Mouse (Mus musculus) MEL (cell line): ENCODE measurements at regions not wholly inside any gene's neighbourhood (a gene's known extent, or its start where the extent isn't known, plus 50 kb on each side); places are given as distances from the start of the nearest gene placed in this dataset.

Experiments used
- DNase-seq: peaks from one replicate; pipeline ENCODE4 v3.0.0; 2011; ENCODE audit warnings: low read depth, low spot score
- H3K27ac ChIP-seq: 2 replicates; pipeline ENCODE4 v1.5.1; 2012; ENCODE audit warnings: low read depth, mild to moderate bottlenecking, control low read depth, low read length, moderate library complexity; ENCODE audit not compliant: control insufficient read depth
- H3K27me3 ChIP-seq, 2 experiments: fragments of 150-350 bp in 1 of 2; sonication (generic) in 1 of 2; 2 replicates each; pipeline ENCODE4 v1.6.1; 2012; ENCODE audit warnings: low read length in 2 of 2, mild to moderate bottlenecking in 2 of 2, improper control_type of control experiment in 1 of 2, moderate library complexity in 1 of 2; ENCODE audit not compliant: insufficient read depth in 2 of 2, control insufficient read depth in 1 of 2
- H3K36me3 ChIP-seq, 2 experiments: 2 replicates each; pipeline ENCODE4 v1.6.1; 2012 to 2014; ENCODE audit warnings: low read length in 2 of 2, improper control_type of control experiment in 1 of 2, inconsistent platforms in 1 of 2, mild to moderate bottlenecking in 1 of 2; ENCODE audit not compliant: insufficient read depth in 2 of 2, control insufficient read depth in 1 of 2
- H3K4me1 ChIP-seq, 2 experiments: fragments of 150-350 bp in 1 of 2; sonication (generic) in 1 of 2; 2 replicates each; pipeline ENCODE4 v1.6.1; 2012; ENCODE audit warnings: low read length in 2 of 2, improper control_type of control experiment in 1 of 2, mild to moderate bottlenecking in 1 of 2; ENCODE audit not compliant: insufficient read depth in 2 of 2, control insufficient read depth in 1 of 2
- H3K4me3 ChIP-seq, 2 experiments: fragments of 150-350 bp in 1 of 2; sonication (generic) in 1 of 2; 2 replicates each; pipeline ENCODE4 v1.5.1; 2012; ENCODE audit warnings: low read depth in 2 of 2, low read length in 2 of 2, mild to moderate bottlenecking in 2 of 2, moderate library complexity in 2 of 2, control low read depth in 1 of 2, improper control_type of control experiment in 1 of 2; ENCODE audit not compliant: control insufficient read depth in 1 of 2, insufficient read depth in 1 of 2
- H3K79me2 ChIP-seq: 2 replicates; pipeline ENCODE4 v1.6.1; 2012; ENCODE audit warnings: mild to moderate bottlenecking, low read length, moderate library complexity; ENCODE audit not compliant: control insufficient read depth, poor library complexity, insufficient read depth
- H3K9ac ChIP-seq: 2 replicates; pipeline ENCODE4 v1.6.1; 2012; ENCODE audit warnings: low read depth, mild to moderate bottlenecking, control low read depth, low read length, moderate library complexity; ENCODE audit not compliant: control insufficient read depth, poor library complexity, severe bottlenecking
- H3K9me3 ChIP-seq: fragments of 150-350 bp; sonication (generic); replicated peaks from 2 replicates; pipeline ENCODE4 v1.6.1; 2012; ENCODE audit warnings: mild to moderate bottlenecking, low read length, improper control_type of control experiment, moderate library complexity; ENCODE audit not compliant: insufficient read depth
- BHLHE40 ChIP-seq: IDR thresholded peaks from 2 replicates; pipeline ENCODE4 v1.6.1; 2012; ENCODE audit warnings: low read depth, mild to moderate bottlenecking, inconsistent platforms, low read length, improper control_type of control experiment, borderline replicate concordance
- CHD1 ChIP-seq: IDR thresholded peaks from 2 replicates; pipeline ENCODE4 v1.6.1; 2012; ENCODE audit warnings: low read depth, mild to moderate bottlenecking, inconsistent platforms, low read length, improper control_type of control experiment
- E2F4 ChIP-seq: IDR thresholded peaks from 2 replicates; pipeline ENCODE4 v1.6.1; 2011; ENCODE audit warnings: low read depth, low read length, improper control_type of control experiment, borderline replicate concordance
- ELF1 ChIP-seq: IDR thresholded peaks from 2 replicates; pipeline ENCODE4 v1.6.1; 2014; ENCODE audit warnings: low read depth, mild to moderate bottlenecking, inconsistent platforms, low read length, improper control_type of control experiment, moderate library complexity
- EP300 ChIP-seq, 2 experiments: IDR thresholded peaks; 2 replicates each; pipeline ENCODE4 v1.6.1; 2011; ENCODE audit warnings: improper control_type of control experiment in 2 of 2, low read length in 2 of 2, low read depth in 1 of 2, mild to moderate bottlenecking in 1 of 2
- HCFC1 ChIP-seq: IDR thresholded peaks from 2 replicates; pipeline ENCODE4 v1.6.1; 2012; ENCODE audit warnings: low read depth, mild to moderate bottlenecking, inconsistent platforms, low read length, improper control_type of control experiment, moderate library complexity
- MAX ChIP-seq: IDR thresholded peaks from 2 replicates; pipeline ENCODE4 v1.6.1; 2011; ENCODE audit warnings: low read length, improper control_type of control experiment
- MXI1 ChIP-seq: IDR thresholded peaks from 2 replicates; pipeline ENCODE4 v1.6.1; 2011; ENCODE audit warnings: mild to moderate bottlenecking, low read depth, low read length, improper control_type of control experiment
- MYB ChIP-seq: IDR thresholded peaks from 2 replicates; pipeline ENCODE4 v1.6.1; 2011; ENCODE audit warnings: mild to moderate bottlenecking, low read depth, low read length, improper control_type of control experiment
- MYC ChIP-seq: IDR thresholded peaks from 2 replicates; pipeline ENCODE4 v1.6.1; 2011; ENCODE audit warnings: low read depth, mild to moderate bottlenecking, low read length, improper control_type of control experiment, moderate library complexity
- NELFE ChIP-seq: IDR thresholded peaks from 2 replicates; pipeline ENCODE4 v1.6.1; 2011; ENCODE audit warnings: low read depth, low read length, improper control_type of control experiment
- POLR2A ChIP-seq, 2 experiments: IDR thresholded peaks; 2 replicates each; pipeline ENCODE4 v1.6.1; 2011 to 2012; ENCODE audit warnings: low read length in 2 of 2, mild to moderate bottlenecking in 2 of 2, control low read depth in 1 of 2, improper control_type of control experiment in 1 of 2, low read depth in 1 of 2, moderate library complexity in 1 of 2; ENCODE audit not compliant: control insufficient read depth in 1 of 2, insufficient read depth in 1 of 2, poor library complexity in 1 of 2
- RAD21 ChIP-seq: IDR thresholded peaks from 2 replicates; pipeline ENCODE4 v1.6.1; 2011; ENCODE audit warnings: mild to moderate bottlenecking, low read depth, low read length, improper control_type of control experiment
- RCOR1 ChIP-seq: IDR thresholded peaks from 2 replicates; pipeline ENCODE4 v1.6.1; 2012; ENCODE audit warnings: low read depth, mild to moderate bottlenecking, inconsistent platforms, low read length, improper control_type of control experiment
- SIN3A ChIP-seq: IDR thresholded peaks from 2 replicates; pipeline ENCODE4 v1.6.1; 2012; ENCODE audit warnings: low read length, improper control_type of control experiment, inconsistent platforms
- SMC3 ChIP-seq: IDR thresholded peaks from 2 replicates; pipeline ENCODE4 v1.6.1; 2011; ENCODE audit warnings: low read depth, low read length, improper control_type of control experiment
- TAL1 ChIP-seq: IDR thresholded peaks from 2 replicates; pipeline ENCODE4 v1.6.1; 2012; ENCODE audit warnings: mild to moderate bottlenecking, inconsistent platforms, low read length, moderate library complexity, mixed read lengths
- TCF12 ChIP-seq: IDR thresholded peaks from 2 replicates; pipeline ENCODE4 v1.6.1; 2014; ENCODE audit warnings: low read depth, mild to moderate bottlenecking, inconsistent platforms, low read length, improper control_type of control experiment, moderate library complexity
- UBTF ChIP-seq: IDR thresholded peaks from 2 replicates; pipeline ENCODE4 v1.6.1; 2012; ENCODE audit warnings: low read depth, mild to moderate bottlenecking, inconsistent platforms, low read length, improper control_type of control experiment, moderate library complexity, borderline replicate concordance; ENCODE audit not compliant: insufficient read depth
- USF2 ChIP-seq, 2 experiments: IDR thresholded peaks; 2 replicates each; pipeline ENCODE4 v1.6.1; 2011 to 2012; ENCODE audit warnings: improper control_type of control experiment in 2 of 2, low read length in 2 of 2, borderline replicate concordance in 1 of 2, inconsistent platforms in 1 of 2, low read depth in 1 of 2, mild to moderate bottlenecking in 1 of 2; ENCODE audit not compliant: insufficient read depth in 1 of 2
- ZMIZ1 ChIP-seq: IDR thresholded peaks from 2 replicates; pipeline ENCODE4 v1.6.1; 2012; ENCODE audit warnings: low read depth, mild to moderate bottlenecking, inconsistent platforms, low read length, improper control_type of control experiment, moderate library complexity
- ZNF384 ChIP-seq: IDR thresholded peaks from 2 replicates; pipeline ENCODE4 v1.6.1; 2012; ENCODE audit warnings: low read depth, mild to moderate bottlenecking, inconsistent platforms, low read length, improper control_type of control experiment

GRCm38 (mm10) chr14:120848083-120848951, 62.7 kb upstream of the Ipo5 start:
- H3K4me3 ChIP-seq = no peak overlapping the region
- H3K9ac ChIP-seq = no peak overlapping the region
- H3K4me1 ChIP-seq = no peaks in the 10 kb centered on the region
- H3K27ac ChIP-seq = no peak overlapping the region
- H3K36me3 ChIP-seq = no peaks in the 10 kb centered on the region
- no peaks in the 10 kb centered on the region for H3K27me3 ChIP-seq
- H3K79me2 ChIP-seq = no peaks in the 10 kb centered on the region
- no peaks in the 10 kb centered on the region for H3K9me3 ChIP-seq
- TF ChIP-seq CHD1 = no peak
- no peak for TF ChIP-seq MYB
- TF ChIP-seq ZNF384 = no peak
- TF ChIP-seq RAD21 = no peak
- no peak for TF ChIP-seq USF2 (IDR thresholded peaks at IDR 0.05; ENCODE audit: borderline replicate concordance in 1 of 2, insufficient read depth in 1 of 2, low read depth in 1 of 2, low read length in 2 of 2)
- no peak for TF ChIP-seq ZMIZ1
- TF ChIP-seq RCOR1 = no peak
- TF ChIP-seq SMC3 = no peak
- no peak for TF ChIP-seq ELF1
- no peak for TF ChIP-seq POLR2A (IDR thresholded peaks at IDR 0.05; ENCODE audit: control insufficient read depth in 1 of 2, insufficient read depth in 1 of 2, low read depth in 1 of 2, low read length in 2 of 2, poor library complexity in 1 of 2)
- TF ChIP-seq MXI1 = no peak
- TF ChIP-seq EP300 (IDR thresholded peaks at IDR 0.05; ENCODE audit: low read depth in 1 of 2, low read length in 2 of 2) = no peak
- no peak for DNase-seq

GRCm38 (mm10) chr14:120849159-120849558, 61.9 kb upstream of the Ipo5 start:
- Histone ChIP-seq H3K27me3 (no peaks in the 10 kb centered on the region), H3K9ac (no peak overlapping the region), H3K79me2 (no peaks in the 10 kb centered on the region), H3K9me3 (no peaks in the 10 kb centered on the region), H3K4me1 (no peaks in the 10 kb centered on the region), H3K4me3 (no peak overlapping the region), H3K36me3 (no peaks in the 10 kb centered on the region), H3K27ac (no peak overlapping the region)
- DNase-seq = no peak
- TF ChIP-seq MAX (no peak), NELFE (no peak)

- no peak overlapping the region for H3K4me3 ChIP-seq
- H3K36me3 ChIP-seq = no peaks in the 10 kb centered on the region
- H3K27me3 ChIP-seq = no peaks in the 10 kb centered on the region
- H3K27ac ChIP-seq = no peak overlapping the region
- H3K9me3 ChIP-seq = no peaks in the 10 kb centered on the region
- no peaks in the 10 kb centered on the region for H3K79me2 ChIP-seq
- H3K4me1 ChIP-seq = no peaks in the 10 kb centered on the region
- DNase-seq = no peak
- no peak overlapping the region for H3K9ac ChIP-seq
- no peak for TF ChIP-seq MXI1
- TF ChIP-seq ZMIZ1 = no peak
- no peak for TF ChIP-seq ZNF384
- no peak for TF ChIP-seq RCOR1
- no peak for TF ChIP-seq TCF12
- TF ChIP-seq TAL1 = no peak
- no peak for TF ChIP-seq BHLHE40
- no peak for TF ChIP-seq HCFC1
- TF ChIP-seq SIN3A = no peak
- TF ChIP-seq POLR2A (IDR thresholded peaks at IDR 0.05; ENCODE audit: control insufficient read depth in 1 of 2, insufficient read depth in 1 of 2, low read depth in 1 of 2, low read length in 2 of 2, poor library complexity in 1 of 2) = no peak
- no peak for TF ChIP-seq E2F4
- no peak for TF ChIP-seq MYC
- TF ChIP-seq CHD1 = no peak
- no peak for TF ChIP-seq UBTF
These were observed 57.4 kb upstream of the Ipo5 start for GRCm38 (mm10) chr14:120853643-120854042.
